Mouse (Mus musculus): ENCODE data around the gene Smco4. TPM values are rescaled to one million over a fixed set of nuclear protein-coding genes. Genes with fewer than 3 reads are reported as not detected.

The Smco4 gene
- polyA plus RNA-seq, 1 experiment from 2014 or later: 1.6 TPM

GRCm38 (mm10) chr9:15560451-15560850, 67.2 kb downstream of the Smco4 start:
- H3K27me3 ChIP-seq: no peaks in the 10 kb centered on the region
- no peak for ATAC-seq
- no peak overlapping the region for H3K4me2 ChIP-seq
- H3K36me3 ChIP-seq (ENCODE audit: poor library complexity, severe bottlenecking): no peaks in the 10 kb centered on the region
- H3K9me3 ChIP-seq (replicated peaks): no peaks in the 10 kb centered on the region
- H3K4me1 ChIP-seq: no peaks in the 10 kb centered on the region
- WGBS: 75% methylated on average over 3 of the region's 3 CpGs
- no peak overlapping the region for H3K4me3 ChIP-seq
- H3K27ac ChIP-seq: no peak overlapping the region
- H3K9ac ChIP-seq: no peak overlapping the region

- Histone ChIP-seq H3K27me3 (no peaks in the 10 kb centered on the region), H3K9ac (no peak overlapping the region), H3K27ac (no peak overlapping the region), H3K4me2 (no peak overlapping the region), H3K36me3 (ENCODE audit: poor library complexity, severe bottlenecking) (no peaks in the 10 kb centered on the region), H3K9me3 (replicated peaks) (no peaks in the 10 kb centered on the region), H3K4me1 (no peaks in the 10 kb centered on the region), H3K4me3 (no peak overlapping the region)
- no peak for ATAC-seq
- 90% methylated on average over 7 of the region's 7 CpGs for WGBS
Measured at GRCm38 (mm10) chr9:15562353-15562752, 69.1 kb downstream of the Smco4 start.

DNA sequence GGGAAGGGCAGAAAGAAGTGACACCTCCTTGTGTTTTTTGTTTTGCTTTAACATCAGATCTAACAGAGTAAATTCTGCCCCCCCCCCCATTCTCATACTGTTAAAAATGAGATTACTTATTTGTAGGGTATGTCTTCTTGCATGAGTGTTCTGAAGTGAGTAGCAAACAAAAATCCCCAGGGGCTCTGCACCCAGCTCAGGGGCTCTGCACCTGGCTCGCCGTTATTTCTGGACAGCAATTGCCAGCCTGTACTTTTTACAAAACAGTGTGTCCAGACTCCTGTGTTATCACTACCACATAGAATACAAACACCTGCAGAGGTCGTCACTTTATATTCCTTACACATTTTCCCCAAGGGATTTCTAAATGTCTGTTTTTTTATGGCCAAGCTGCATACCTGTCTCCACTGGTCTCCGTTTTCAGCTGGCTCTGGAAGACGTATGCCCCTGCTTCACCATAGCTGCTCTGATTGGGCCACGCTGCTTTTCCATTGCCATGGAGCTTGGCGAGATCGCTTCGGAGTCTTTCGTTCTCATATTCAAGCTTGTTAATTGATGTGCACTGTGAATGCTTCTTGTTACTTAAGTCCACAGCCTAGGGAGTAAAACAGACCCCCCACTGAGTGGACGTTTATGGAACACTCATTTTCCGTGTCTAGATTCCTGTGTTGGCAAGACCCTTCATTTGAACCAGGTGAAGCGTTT, 81.7 kb downstream of the Smco4 start:
- H3K4me1 ChIP-seq: no peaks in the 10 kb centered on the region
- no peak overlapping the region for H3K4me3 ChIP-seq
- no peaks in the 10 kb centered on the region for H3K36me3 ChIP-seq (ENCODE audit: poor library complexity, severe bottlenecking)
- H3K4me2 ChIP-seq: no peak overlapping the region
- no peak overlapping the region for H3K27ac ChIP-seq
- WGBS: 59% methylated on average over 13 of the region's 13 CpGs
- H3K27me3 ChIP-seq: no peaks in the 10 kb centered on the region
- peak; percentile 43; the same call in 1 of the 2 replicates for ATAC-seq
- no peaks in the 10 kb centered on the region for H3K9me3 ChIP-seq (replicated peaks)
- H3K9ac ChIP-seq: no peak overlapping the region

DNA sequence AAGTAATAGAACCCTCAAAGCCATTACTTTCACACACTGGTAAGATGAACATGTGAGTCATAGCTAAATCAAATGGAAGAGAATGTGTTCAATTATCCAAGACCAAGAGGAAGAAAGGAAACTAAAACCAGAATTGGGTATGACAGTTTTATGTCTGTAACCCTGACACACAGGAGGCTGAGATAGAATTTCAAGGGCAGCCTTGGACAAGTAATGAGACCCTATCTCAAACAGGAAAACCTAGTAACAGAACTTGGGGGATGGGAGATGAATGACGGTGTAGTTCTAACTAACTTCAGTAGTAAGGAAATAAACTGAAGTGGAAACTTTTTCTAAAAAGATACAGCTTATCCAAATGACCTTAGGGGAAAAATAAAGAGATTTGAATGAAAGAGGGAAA, 85.2 kb downstream of the Smco4 start:
- no peak for ATAC-seq
- 86% methylated on average over 1 of the region's 1 CpGs for WGBS
- Histone ChIP-seq H3K9me3 (replicated peaks) (no peaks in the 10 kb centered on the region), H3K36me3 (ENCODE audit: poor library complexity, severe bottlenecking) (no peaks in the 10 kb centered on the region), H3K9ac (no peak overlapping the region), H3K4me2 (no peak overlapping the region), H3K4me1 (no peaks in the 10 kb centered on the region), H3K27me3 (no peaks in the 10 kb centered on the region), H3K4me3 (no peak overlapping the region), H3K27ac (no peak overlapping the region)

GRCm38 (mm10) chr9:15578946-15579345, 85.7 kb downstream of the Smco4 start:
- Histone ChIP-seq H3K9ac (no peak overlapping the region), H3K4me3 (no peak overlapping the region), H3K4me1 (no peaks in the 10 kb centered on the region), H3K9me3 (replicated peaks) (no peaks in the 10 kb centered on the region), H3K36me3 (ENCODE audit: poor library complexity, severe bottlenecking) (no peaks in the 10 kb centered on the region), H3K27me3 (no peaks in the 10 kb centered on the region), H3K4me2 (no peak overlapping the region), H3K27ac (no peak overlapping the region)
- 90% methylated on average over 9 of the region's 9 CpGs for WGBS
- no peak for ATAC-seq

GRCm38 (mm10) chr9:15580176-15580575, 86.9 kb downstream of the Smco4 start:
- Histone ChIP-seq H3K9me3 (replicated peaks) (no peaks in the 10 kb centered on the region), H3K36me3 (ENCODE audit: poor library complexity, severe bottlenecking) (no peaks in the 10 kb centered on the region), H3K27ac (no peak overlapping the region), H3K4me2 (no peak overlapping the region), H3K9ac (no peak overlapping the region), H3K4me1 (no peaks in the 10 kb centered on the region), H3K27me3 (no peaks in the 10 kb centered on the region), H3K4me3 (no peak overlapping the region)
- 62% methylated on average over 6 of the region's 6 CpGs for WGBS
- ATAC-seq: no peak

DNA sequence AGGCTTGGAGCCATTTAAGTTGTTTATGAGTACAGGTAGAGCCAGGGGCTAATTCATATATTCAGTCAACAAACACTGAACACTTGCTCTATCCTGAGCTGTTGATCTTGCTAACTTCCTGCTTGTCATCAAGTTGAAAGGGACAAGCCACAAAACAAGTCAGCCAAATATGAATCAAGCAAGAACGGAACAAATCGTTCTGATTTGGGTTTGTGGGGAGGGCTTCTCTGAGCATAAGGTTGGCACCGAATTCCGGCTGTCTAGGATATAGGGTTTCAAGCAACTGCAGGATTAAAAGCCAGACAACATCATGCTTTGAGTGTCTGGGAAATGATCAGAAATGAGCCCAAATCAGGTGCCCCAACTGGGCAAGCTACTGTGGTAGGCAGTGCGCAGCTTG, 88.8 kb downstream of the Smco4 start:
- Histone ChIP-seq H3K9ac (no peak overlapping the region), H3K9me3 (replicated peaks) (no peaks in the 10 kb centered on the region), H3K4me2 (no peak overlapping the region), H3K36me3 (ENCODE audit: poor library complexity, severe bottlenecking) (no peaks in the 10 kb centered on the region), H3K4me1 (no peaks in the 10 kb centered on the region), H3K27me3 (no peaks in the 10 kb centered on the region), H3K27ac (no peak overlapping the region), H3K4me3 (no peak overlapping the region)
- ATAC-seq: no peak
- WGBS: 97% methylated on average over 5 of the region's 5 CpGs

DNA sequence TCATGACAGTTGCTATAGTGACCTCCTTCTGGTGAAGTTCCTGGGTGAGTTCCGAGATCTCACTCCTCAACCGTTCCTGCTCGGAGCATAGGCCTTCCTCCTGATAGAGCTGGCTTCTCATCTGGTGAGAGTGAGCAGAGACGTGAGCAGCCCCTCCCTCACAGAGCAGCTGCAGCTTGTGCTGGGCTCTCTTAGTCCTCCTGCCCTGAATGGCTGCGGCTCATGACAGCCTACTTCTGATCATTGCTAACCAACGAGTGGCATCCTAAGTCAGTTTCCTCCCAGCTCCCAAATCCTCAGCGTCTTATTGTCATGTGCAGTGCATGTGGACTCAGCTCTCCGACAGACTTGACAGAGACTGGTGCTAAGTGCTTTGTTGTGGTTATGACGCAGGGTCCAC, 91.0 kb downstream of the Smco4 start:
- no peak overlapping the region for H3K27ac ChIP-seq
- ATAC-seq: no peak
- H3K27me3 ChIP-seq: no peaks in the 10 kb centered on the region
- H3K4me2 ChIP-seq: no peak overlapping the region
- no peaks in the 10 kb centered on the region for H3K36me3 ChIP-seq (ENCODE audit: poor library complexity, severe bottlenecking)
- no peak overlapping the region for H3K9ac ChIP-seq
- H3K4me3 ChIP-seq: no peak overlapping the region
- no peaks in the 10 kb centered on the region for H3K9me3 ChIP-seq (replicated peaks)
- WGBS: 90% methylated on average over 9 of the region's 9 CpGs
- H3K4me1 ChIP-seq: no peaks in the 10 kb centered on the region

GRCm38 (mm10) chr9:15585956-15586355, 92.7 kb downstream of the Smco4 start:
- Histone ChIP-seq H3K9me3 (replicated peaks) (no peaks in the 10 kb centered on the region), H3K9ac (no peak overlapping the region), H3K27ac (no peak overlapping the region), H3K36me3 (ENCODE audit: poor library complexity, severe bottlenecking) (no peaks in the 10 kb centered on the region), H3K27me3 (no peaks in the 10 kb centered on the region), H3K4me2 (no peak overlapping the region), H3K4me3 (no peak overlapping the region), H3K4me1 (no peaks in the 10 kb centered on the region)
- WGBS: 93% methylated on average over 1 of the region's 1 CpGs
- ATAC-seq: no peak

- no peaks in the 10 kb centered on the region for H3K4me1 ChIP-seq
- ATAC-seq: peak; percentile 58; the same call in 1 of the 2 replicates
- no peak overlapping the region for H3K4me3 ChIP-seq
- H3K36me3 ChIP-seq (ENCODE audit: poor library complexity, severe bottlenecking): no peaks in the 10 kb centered on the region
- WGBS: 75% methylated on average over 6 of the region's 6 CpGs
- no peak overlapping the region for H3K27ac ChIP-seq
- no peaks in the 10 kb centered on the region for H3K27me3 ChIP-seq
- H3K4me2 ChIP-seq: no peak overlapping the region
- no peaks in the 10 kb centered on the region for H3K9me3 ChIP-seq (replicated peaks)
- H3K9ac ChIP-seq: no peak overlapping the region
Measured at GRCm38 (mm10) chr9:15587157-15587854, 94.1 kb downstream of the Smco4 start.

DNA sequence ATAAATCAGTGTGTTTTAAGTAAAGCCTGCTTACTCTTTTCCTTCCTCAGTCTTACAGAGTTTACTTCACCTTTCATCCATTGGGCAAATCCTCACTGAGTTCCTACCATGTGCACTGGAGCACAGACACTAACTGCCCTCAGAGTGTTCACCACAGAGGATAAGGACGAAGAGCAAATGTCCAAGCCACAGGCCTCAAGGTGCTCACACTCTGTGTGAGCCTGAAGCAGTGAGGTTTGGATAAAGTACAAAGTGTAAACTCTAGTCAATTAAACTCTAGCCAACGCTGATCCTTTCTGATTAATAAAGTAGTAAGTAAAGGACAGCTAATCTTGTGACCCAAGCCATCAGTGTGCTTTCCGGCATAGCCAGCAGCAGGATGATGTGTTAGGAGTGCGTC, 100.9 kb downstream of the Smco4 start:
- 83% methylated on average over 4 of the region's 4 CpGs for WGBS
- Histone ChIP-seq H3K27me3 (no peaks in the 10 kb centered on the region), H3K27ac (no peak overlapping the region), H3K9me3 (replicated peaks) (no peaks in the 10 kb centered on the region), H3K36me3 (ENCODE audit: poor library complexity, severe bottlenecking) (no peaks in the 10 kb centered on the region), H3K4me1 (no peaks in the 10 kb centered on the region), H3K4me3 (no peak overlapping the region), H3K4me2 (no peak overlapping the region), H3K9ac (no peak overlapping the region)
- no peak for ATAC-seq
